Mouse (Mus musculus): ENCODE measurements around the gene Ttc7b. TPM values are rescaled to one million over a fixed set of nuclear protein-coding genes. Genes with fewer than 3 reads are reported as not detected.

Gene Ttc7b
- polyA plus RNA-seq, 1 experiment from 2014 or later: 3.5 TPM

DNA sequence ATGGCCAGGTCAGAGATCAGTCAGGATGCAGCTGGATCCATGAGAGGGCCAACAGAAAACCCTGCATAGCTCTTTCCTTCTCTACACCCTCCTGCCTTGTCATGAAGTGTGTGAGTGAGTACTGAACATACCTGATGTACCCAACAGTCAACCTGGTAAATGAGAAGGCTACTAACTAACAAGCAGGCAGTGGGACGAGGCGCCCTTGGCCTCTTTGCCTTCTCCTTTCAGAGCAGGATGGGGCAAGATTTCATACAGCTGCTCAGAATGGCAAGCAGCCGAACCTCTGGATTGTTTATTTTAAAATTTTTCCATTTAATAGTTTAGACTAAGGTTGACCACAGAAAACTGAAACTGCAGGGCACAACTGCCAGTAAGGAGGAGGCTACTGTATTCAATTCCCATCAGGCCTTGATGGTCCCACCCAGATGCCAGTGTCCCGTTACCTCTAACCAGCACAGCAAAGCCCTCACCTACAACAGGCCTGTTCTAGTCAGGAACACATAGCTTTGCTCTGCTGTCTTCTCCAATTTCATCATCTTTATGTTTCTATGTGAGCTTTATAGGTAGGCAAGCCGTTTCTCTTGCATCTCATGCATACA, 121.4 kb downstream of the Ttc7b start:
- Histone ChIP-seq H3K9ac (ENCODE audit: low read length) (no peak overlapping the region), H3K27ac (ENCODE audit: low read length) (peak overlapping the region; percentile 34; the same call in 1 of the 2 replicates), H3K4me2 (ENCODE audit: low read depth, low read length) (no peak overlapping the region), H3K27me3 (ENCODE audit: control insufficient read depth, insufficient read depth, low read length) (no peaks in the 10 kb centered on the region), H3K4me1 (ENCODE audit: control insufficient read depth, insufficient read depth, low read length) (peaks cover 19% of the 10 kb centered on the region), H3K36me3 (ENCODE audit: control insufficient read depth, insufficient read depth, low read length) (no peaks in the 10 kb centered on the region), H3K9me3 (replicated peaks; ENCODE audit: control insufficient read depth, low read length) (no peaks in the 10 kb centered on the region), H3K4me3 (replicated peaks; ENCODE audit: low read length) (no peak overlapping the region)
- 55% methylated on average over 5 of the region's 5 CpGs for WGBS
- ATAC-seq (ENCODE audit: insufficient read depth, low FRiP score): no peak

DNA sequence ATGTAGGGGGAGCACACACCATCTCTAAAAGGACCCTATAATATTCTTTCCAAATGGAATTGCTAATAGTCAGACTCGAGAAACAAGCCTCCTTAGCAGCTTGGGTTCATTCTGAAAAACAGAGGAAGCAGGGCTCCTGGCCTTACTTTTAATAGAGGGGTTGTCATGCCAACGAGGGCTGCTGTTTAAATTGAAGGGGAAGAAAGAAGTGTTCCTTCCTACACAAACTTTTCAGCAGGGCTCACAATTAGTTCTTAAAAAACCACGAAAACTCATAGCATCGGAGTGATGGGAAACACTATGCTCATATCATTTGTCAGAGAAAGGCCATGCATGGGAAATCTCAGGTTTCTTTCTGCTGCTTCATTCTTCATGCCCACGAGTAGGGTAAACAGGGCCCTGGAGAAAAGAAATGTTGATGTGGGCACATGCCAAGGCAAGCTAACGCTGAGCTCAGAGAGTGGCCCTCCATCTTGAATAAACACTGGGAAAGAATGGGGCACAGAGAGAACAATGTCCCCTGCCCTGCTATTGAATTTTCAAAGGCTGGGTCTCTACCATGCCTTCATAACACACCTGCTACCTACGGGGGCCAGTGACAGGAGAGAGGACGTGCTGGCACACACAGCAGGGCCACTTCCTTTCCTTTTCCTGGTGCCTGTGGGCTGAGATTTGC, 122.2 kb downstream of the Ttc7b start:
- Histone ChIP-seq H3K36me3 (ENCODE audit: control insufficient read depth, insufficient read depth, low read length) (no peaks in the 10 kb centered on the region), H3K4me2 (ENCODE audit: low read depth, low read length) (no peak overlapping the region), H3K4me1 (ENCODE audit: control insufficient read depth, insufficient read depth, low read length) (peaks cover 15% of the 10 kb centered on the region), H3K9ac (ENCODE audit: low read length) (no peak overlapping the region), H3K9me3 (replicated peaks; ENCODE audit: control insufficient read depth, low read length) (no peaks in the 10 kb centered on the region), H3K27ac (ENCODE audit: low read length) (peak overlapping the region; percentile 34; the same call in 1 of the 2 replicates), H3K27me3 (ENCODE audit: control insufficient read depth, insufficient read depth, low read length) (no peaks in the 10 kb centered on the region), H3K4me3 (replicated peaks; ENCODE audit: low read length) (no peak overlapping the region)
- ATAC-seq (ENCODE audit: insufficient read depth, low FRiP score): no peak
- WGBS: 52% methylated on average over 8 of the region's 8 CpGs

DNA sequence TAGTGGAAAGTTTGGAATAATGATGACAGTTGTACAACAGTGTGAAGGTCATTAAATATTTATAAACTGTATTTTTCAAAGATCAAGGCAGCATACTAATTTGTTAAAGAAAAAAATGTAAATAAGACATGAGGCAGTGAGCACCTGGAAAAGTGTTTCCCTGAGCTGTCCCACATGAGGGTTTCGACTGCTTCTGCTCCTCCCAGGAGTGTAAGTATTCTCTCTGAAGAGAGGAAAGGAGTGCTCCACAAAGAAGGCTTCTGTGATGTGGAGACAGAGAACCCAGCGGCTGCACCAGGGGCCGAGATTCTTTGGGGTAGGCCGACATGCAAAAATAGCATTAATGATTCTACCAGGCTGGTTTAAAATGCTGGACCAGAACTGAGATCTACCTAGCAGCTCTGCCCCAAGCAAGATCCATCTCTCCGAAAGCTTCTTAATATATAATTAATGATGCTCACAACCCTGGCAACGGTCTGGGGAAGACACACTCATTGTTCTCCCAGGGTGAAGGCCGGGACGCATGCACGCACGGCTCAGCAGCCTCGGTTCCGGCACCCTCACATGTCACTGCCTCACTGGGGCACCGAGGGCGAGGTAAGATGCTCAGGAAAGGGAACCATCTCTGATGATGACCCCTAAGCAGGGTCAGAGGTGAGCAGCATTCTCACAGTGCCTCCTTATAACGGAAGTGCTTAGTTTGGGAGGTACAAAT, 123.0 kb downstream of the Ttc7b start:
- Histone ChIP-seq H3K4me1 (ENCODE audit: control insufficient read depth, insufficient read depth, low read length) (peaks cover 15% of the 10 kb centered on the region), H3K36me3 (ENCODE audit: control insufficient read depth, insufficient read depth, low read length) (no peaks in the 10 kb centered on the region), H3K27ac (ENCODE audit: low read length) (no peak overlapping the region), H3K27me3 (ENCODE audit: control insufficient read depth, insufficient read depth, low read length) (no peaks in the 10 kb centered on the region), H3K4me3 (replicated peaks; ENCODE audit: low read length) (no peak overlapping the region), H3K9ac (ENCODE audit: low read length) (no peak overlapping the region), H3K4me2 (ENCODE audit: low read depth, low read length) (no peak overlapping the region), H3K9me3 (replicated peaks; ENCODE audit: control insufficient read depth, low read length) (no peaks in the 10 kb centered on the region)
- 80% methylated on average over 15 of the region's 15 CpGs for WGBS
- ATAC-seq (ENCODE audit: insufficient read depth, low FRiP score): no peak

DNA sequence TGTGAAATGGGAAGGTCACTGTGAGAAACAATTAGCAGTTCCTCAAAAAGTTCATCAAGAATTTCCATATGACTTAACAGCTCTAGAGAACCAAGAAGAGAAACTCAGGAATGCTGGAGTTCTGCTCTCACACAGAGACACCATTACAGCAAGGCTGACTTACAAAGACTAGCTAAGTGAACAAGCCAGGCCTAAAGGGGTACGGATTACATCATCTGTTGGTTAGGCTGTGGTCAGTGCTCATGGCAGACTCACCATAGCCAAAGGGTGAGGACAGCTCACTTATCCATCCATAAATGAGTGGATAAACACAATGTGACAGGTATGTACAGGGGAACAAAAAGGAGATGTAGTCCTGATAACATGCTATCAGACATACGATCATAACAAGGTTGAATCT, 123.8 kb downstream of the Ttc7b start:
- Histone ChIP-seq H3K27me3 (ENCODE audit: control insufficient read depth, insufficient read depth, low read length) (no peaks in the 10 kb centered on the region), H3K4me3 (replicated peaks; ENCODE audit: low read length) (no peak overlapping the region), H3K9ac (ENCODE audit: low read length) (no peak overlapping the region), H3K27ac (ENCODE audit: low read length) (no peak overlapping the region), H3K4me1 (ENCODE audit: control insufficient read depth, insufficient read depth, low read length) (peaks cover 15% of the 10 kb centered on the region), H3K9me3 (replicated peaks; ENCODE audit: control insufficient read depth, low read length) (no peaks in the 10 kb centered on the region), H3K4me2 (ENCODE audit: low read depth, low read length) (no peak overlapping the region), H3K36me3 (ENCODE audit: control insufficient read depth, insufficient read depth, low read length) (no peaks in the 10 kb centered on the region)
- 91% methylated on average over 2 of the region's 2 CpGs for whole genome bisulfite sequencing
- no peak for ATAC-seq (ENCODE audit: insufficient read depth, low FRiP score)

DNA sequence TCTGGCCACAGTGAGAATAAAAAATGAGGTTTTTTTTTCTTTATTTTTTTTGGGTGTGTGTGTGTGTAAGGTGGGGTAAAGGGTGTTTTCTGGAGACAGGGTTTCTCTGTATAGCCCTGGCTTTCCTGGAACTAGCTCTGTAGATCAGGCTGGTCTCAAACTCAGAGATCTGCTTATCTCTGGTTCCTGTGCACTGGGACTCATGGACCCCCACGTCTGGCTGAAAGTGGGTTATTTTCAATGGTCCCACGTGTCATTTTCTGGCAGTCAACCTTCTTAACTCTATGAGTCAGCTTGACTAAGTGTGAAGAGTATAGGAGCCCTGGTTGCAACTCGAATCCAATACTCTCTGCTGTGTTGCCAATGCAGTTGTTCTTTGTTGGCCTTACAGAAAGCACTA, 127.1 kb downstream of the Ttc7b start:
- 78% methylated on average over 3 of the region's 3 CpGs for WGBS
- Histone ChIP-seq H3K4me1 (ENCODE audit: control insufficient read depth, insufficient read depth, low read length) (peaks cover 3% of the 10 kb centered on the region; the same call in 1 of the 2 replicates), H3K27ac (ENCODE audit: low read length) (no peak overlapping the region), H3K4me2 (ENCODE audit: low read depth, low read length) (no peak overlapping the region), H3K9ac (ENCODE audit: low read length) (no peak overlapping the region), H3K36me3 (ENCODE audit: control insufficient read depth, insufficient read depth, low read length) (no peaks in the 10 kb centered on the region), H3K9me3 (replicated peaks; ENCODE audit: control insufficient read depth, low read length) (no peaks in the 10 kb centered on the region), H3K27me3 (ENCODE audit: control insufficient read depth, insufficient read depth, low read length) (no peaks in the 10 kb centered on the region), H3K4me3 (replicated peaks; ENCODE audit: low read length) (no peak overlapping the region)
- ATAC-seq (ENCODE audit: insufficient read depth, low FRiP score): no peak

DNA sequence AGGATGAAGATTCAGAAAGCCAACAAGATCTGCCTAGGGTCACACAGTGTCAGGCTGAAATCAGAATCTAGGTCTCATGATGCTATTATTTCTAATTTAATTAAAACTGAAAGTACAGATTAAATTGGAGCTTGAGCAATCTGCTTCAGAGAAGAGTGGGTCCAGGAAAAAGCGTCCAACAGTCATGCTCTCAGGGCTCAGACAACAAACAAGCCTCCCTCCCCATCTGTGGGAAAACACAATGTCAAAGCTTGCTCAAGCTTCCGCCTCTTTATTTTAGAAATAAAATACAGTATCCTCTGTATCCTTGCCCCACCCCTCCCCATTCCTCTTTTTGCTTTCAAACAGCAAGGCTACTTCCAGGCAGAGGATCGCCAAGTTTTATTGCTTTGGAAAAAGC, 127.5 kb downstream of the Ttc7b start:
- H3K36me3 ChIP-seq (ENCODE audit: control insufficient read depth, insufficient read depth, low read length): no peaks in the 10 kb centered on the region
- no peaks in the 10 kb centered on the region for H3K9me3 ChIP-seq (replicated peaks; ENCODE audit: control insufficient read depth, low read length)
- H3K4me2 ChIP-seq (ENCODE audit: low read depth, low read length): no peak overlapping the region
- 67% methylated on average over 3 of the region's 3 CpGs for WGBS
- no peak overlapping the region for H3K4me3 ChIP-seq (replicated peaks; ENCODE audit: low read length)
- H3K27me3 ChIP-seq (ENCODE audit: control insufficient read depth, insufficient read depth, low read length): no peaks in the 10 kb centered on the region
- H3K9ac ChIP-seq (ENCODE audit: low read length): no peak overlapping the region
- no peaks in the 10 kb centered on the region for H3K4me1 ChIP-seq (ENCODE audit: control insufficient read depth, insufficient read depth, low read length)
- no peak for ATAC-seq (ENCODE audit: insufficient read depth, low FRiP score)
- no peak overlapping the region for H3K27ac ChIP-seq (ENCODE audit: low read length)

DNA sequence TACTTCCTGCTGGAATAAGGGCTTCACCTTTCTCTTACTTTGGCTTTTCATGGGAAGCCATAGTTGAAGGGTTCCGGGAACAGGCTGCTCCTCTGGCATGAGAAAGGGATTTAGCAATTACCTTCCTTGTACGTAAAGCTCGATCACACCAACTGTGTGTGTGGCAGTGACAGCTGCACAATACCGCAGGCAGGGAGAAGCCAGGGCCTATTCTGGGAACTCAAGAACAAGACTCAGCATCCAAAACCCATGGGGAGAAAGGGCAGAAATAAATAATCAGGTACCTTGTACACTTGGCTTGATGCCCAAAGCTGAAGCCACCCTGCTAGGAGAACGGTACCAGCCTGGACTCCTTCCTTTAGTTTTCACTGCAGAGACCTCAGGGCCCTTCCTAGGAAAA, 128.2 kb downstream of the Ttc7b start:
- Histone ChIP-seq H3K9ac (ENCODE audit: low read length) (no peak overlapping the region), H3K36me3 (ENCODE audit: control insufficient read depth, insufficient read depth, low read length) (no peaks in the 10 kb centered on the region), H3K27me3 (ENCODE audit: control insufficient read depth, insufficient read depth, low read length) (no peaks in the 10 kb centered on the region), H3K27ac (ENCODE audit: low read length) (no peak overlapping the region), H3K9me3 (replicated peaks; ENCODE audit: control insufficient read depth, low read length) (no peaks in the 10 kb centered on the region), H3K4me3 (replicated peaks; ENCODE audit: low read length) (no peak overlapping the region), H3K4me2 (ENCODE audit: low read depth, low read length) (no peak overlapping the region), H3K4me1 (ENCODE audit: control insufficient read depth, insufficient read depth, low read length) (no peaks in the 10 kb centered on the region)
- no peak for ATAC-seq (ENCODE audit: insufficient read depth, low FRiP score)
- 77% methylated on average over 5 of the region's 5 CpGs for WGBS

DNA sequence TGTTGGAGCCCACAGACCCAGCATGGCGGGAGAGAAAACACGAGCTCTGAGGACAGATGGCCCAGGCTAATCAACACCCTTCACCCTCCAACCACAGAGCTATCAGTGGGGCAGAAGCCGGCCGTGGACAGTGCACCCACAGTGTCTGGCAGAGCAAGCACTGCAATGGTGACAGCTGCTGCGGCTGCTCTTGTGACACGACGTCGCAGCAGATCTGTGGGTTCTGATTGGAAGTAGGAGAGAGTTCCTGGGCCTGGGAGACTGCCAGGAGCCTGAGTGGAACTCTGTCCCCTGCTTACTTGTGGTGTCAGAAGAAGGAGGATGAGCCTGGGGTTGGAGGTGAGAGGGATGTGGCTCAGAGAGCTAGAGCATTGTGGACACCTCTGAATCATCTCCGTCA, 128.7 kb downstream of the Ttc7b start:
- no peak overlapping the region for H3K4me2 ChIP-seq (ENCODE audit: low read depth, low read length)
- WGBS: 87% methylated on average over 9 of the region's 9 CpGs
- no peaks in the 10 kb centered on the region for H3K9me3 ChIP-seq (replicated peaks; ENCODE audit: control insufficient read depth, low read length)
- H3K4me1 ChIP-seq (ENCODE audit: control insufficient read depth, insufficient read depth, low read length): no peaks in the 10 kb centered on the region
- H3K27me3 ChIP-seq (ENCODE audit: control insufficient read depth, insufficient read depth, low read length): no peaks in the 10 kb centered on the region
- H3K27ac ChIP-seq (ENCODE audit: low read length): no peak overlapping the region
- no peaks in the 10 kb centered on the region for H3K36me3 ChIP-seq (ENCODE audit: control insufficient read depth, insufficient read depth, low read length)
- no peak for ATAC-seq (ENCODE audit: insufficient read depth, low FRiP score)
- H3K4me3 ChIP-seq (replicated peaks; ENCODE audit: low read length): no peak overlapping the region
- no peak overlapping the region for H3K9ac ChIP-seq (ENCODE audit: low read length)
